Mouse (Mus musculus) ES-E14 (cell line): ENCODE results near the gene AL731706.1.

ENCODE experiments used
- CHD2 ChIP-seq: IDR thresholded peaks from 2 replicates; pipeline ENCODE4 v1.6.1; 2014; ENCODE audit warnings: mild to moderate bottlenecking, low read depth, low read length, inconsistent platforms
- HCFC1 ChIP-seq: IDR thresholded peaks from 2 replicates; pipeline ENCODE4 v1.6.1; 2012; ENCODE audit warnings: low read length, inconsistent platforms, borderline replicate concordance; ENCODE audit not compliant: insufficient read depth
- MAFK ChIP-seq: IDR thresholded peaks from 2 replicates; pipeline ENCODE4 v1.6.1; 2014; ENCODE audit warnings: mild to moderate bottlenecking, low read depth, low read length, inconsistent platforms; ENCODE audit not compliant: insufficient read depth
- ZC3H11A ChIP-seq: IDR thresholded peaks from 2 replicates; pipeline ENCODE4 v1.6.1; 2012; ENCODE audit warnings: low read depth, mild to moderate bottlenecking, inconsistent platforms, low read length, borderline replicate concordance

DNA sequence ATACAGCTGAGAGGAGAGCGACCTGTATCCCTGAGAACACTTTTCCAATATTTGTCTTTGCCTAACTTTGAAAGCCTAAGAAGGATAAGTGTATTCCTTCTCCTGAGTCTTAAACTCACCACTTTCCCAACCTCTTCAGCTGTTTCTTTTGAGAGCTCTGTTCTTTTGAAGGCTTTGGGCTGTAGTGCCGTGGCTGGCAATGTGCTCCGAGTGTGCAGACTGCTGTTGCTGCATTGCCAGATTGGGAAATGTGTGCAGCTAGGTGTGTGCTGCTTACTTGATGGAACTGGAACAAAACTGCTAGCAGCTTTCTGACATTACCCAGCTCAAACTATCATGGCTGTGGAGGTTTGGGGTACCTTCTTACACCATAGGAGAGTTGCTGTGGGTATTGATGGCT lies 21.8 kb upstream of the AL731706.1 start:
- no peak for TF ChIP-seq ZC3H11A
- TF ChIP-seq MAFK, result no peak
- no peak for TF ChIP-seq CHD2
- TF ChIP-seq HCFC1, result no peak
